Mouse (Mus musculus): ENCODE measurements at regions not wholly inside any gene's neighbourhood (a gene's known extent, or its start where the extent isn't known, plus 50 kb on each side); places are given as distances from the start of the nearest gene placed in this dataset.

GRCm38 (mm10) chr4:89380330-89380945 is 69.6 kb upstream of the Cdkn2b start:
- no peak for ATAC-seq
- WGBS, result 94% methylated on average over 8 of the region's 8 CpGs

GRCm38 (mm10) chr4:89379622-89380329 is 68.9 kb upstream of the Cdkn2b start:
- H3K9ac ChIP-seq (replicated peaks; ENCODE audit: low read depth), result no peak overlapping the region
- ATAC-seq (no peak), DNase-seq (ENCODE audit: low spot score) (no peak)
- TF ChIP-seq EP300 (IDR thresholded peaks at IDR 0.05), result no peak
- no peak for TF ChIP-seq CTCF (IDR thresholded peaks at IDR 0.05)
- no peaks in the 10 kb centered on the region for H3K9me3 ChIP-seq (ENCODE audit: low read length)
- no peak overlapping the region for H3K4me3 ChIP-seq (ENCODE audit: low read depth, low read length)
- WGBS, result 81% methylated on average over 6 of the region's 6 CpGs
- H3K4me1 ChIP-seq (ENCODE audit: insufficient read depth, low read depth, low read length), result no peaks in the 10 kb centered on the region
- H3K4me2 ChIP-seq (replicated peaks; ENCODE audit: low read depth, low read length), result no peak overlapping the region
- no peak overlapping the region for H3K27ac ChIP-seq (ENCODE audit: low read length)
- H3K36me3 ChIP-seq (ENCODE audit: insufficient read depth, low read length), result no peaks in the 10 kb centered on the region
- no peaks in the 10 kb centered on the region for H3K27me3 ChIP-seq (replicated peaks; ENCODE audit: insufficient read depth, low read length)

More at GRCm38 (mm10) chr4:89380330-89380945, 69.6 kb upstream of the Cdkn2b start:
- no peak overlapping the region for H3K27ac ChIP-seq (ENCODE audit: low read length)
- no peak overlapping the region for H3K9ac ChIP-seq (replicated peaks; ENCODE audit: low read depth)
- H3K9me3 ChIP-seq (ENCODE audit: low read length), result no peaks in the 10 kb centered on the region
- no peak overlapping the region for H3K4me2 ChIP-seq (replicated peaks; ENCODE audit: low read depth, low read length)
- TF ChIP-seq EP300 (IDR thresholded peaks at IDR 0.05), result no peak
- TF ChIP-seq CTCF (IDR thresholded peaks at IDR 0.05), result no peak
- H3K27me3 ChIP-seq (replicated peaks; ENCODE audit: insufficient read depth, low read length), result no peaks in the 10 kb centered on the region
- no peak overlapping the region for H3K4me3 ChIP-seq (ENCODE audit: low read depth, low read length)
- no peaks in the 10 kb centered on the region for H3K36me3 ChIP-seq (ENCODE audit: insufficient read depth, low read length)
- no peaks in the 10 kb centered on the region for H3K4me1 ChIP-seq (ENCODE audit: insufficient read depth, low read depth, low read length)
- DNase-seq (ENCODE audit: low spot score), result no peak

- H3K4me3 ChIP-seq (ENCODE audit: low read depth, low read length), result no peak overlapping the region
- no peaks in the 10 kb centered on the region for H3K27me3 ChIP-seq (replicated peaks; ENCODE audit: insufficient read depth, low read length)
- no peak overlapping the region for H3K9ac ChIP-seq (replicated peaks; ENCODE audit: low read depth)
- DNase-seq (ENCODE audit: low spot score) (no peak), ATAC-seq (no peak)
- no peak overlapping the region for H3K27ac ChIP-seq (ENCODE audit: low read length)
- no peaks in the 10 kb centered on the region for H3K4me1 ChIP-seq (ENCODE audit: insufficient read depth, low read depth, low read length)
- TF ChIP-seq EP300 (IDR thresholded peaks at IDR 0.05) (no peak), CTCF (IDR thresholded peaks at IDR 0.05) (no peak)
- H3K36me3 ChIP-seq (ENCODE audit: insufficient read depth, low read length), result no peaks in the 10 kb centered on the region
- no peak overlapping the region for H3K4me2 ChIP-seq (replicated peaks; ENCODE audit: low read depth, low read length)
- WGBS, result 68% methylated on average over 6 of the region's 6 CpGs
- no peaks in the 10 kb centered on the region for H3K9me3 ChIP-seq (ENCODE audit: low read length)
These were observed 61.8 kb upstream of the Cdkn2b start for GRCm38 (mm10) chr4:89372631-89373030.

- no peaks in the 10 kb centered on the region for H3K36me3 ChIP-seq (ENCODE audit: insufficient read depth, low read length)
- H3K4me3 ChIP-seq (ENCODE audit: low read depth, low read length), result no peak overlapping the region
- DNase-seq (ENCODE audit: low spot score) (no peak), ATAC-seq (no peak)
- H3K4me1 ChIP-seq (ENCODE audit: insufficient read depth, low read depth, low read length), result no peaks in the 10 kb centered on the region
- H3K9ac ChIP-seq (replicated peaks; ENCODE audit: low read depth), result no peak overlapping the region
- no peak for TF ChIP-seq EP300 (IDR thresholded peaks at IDR 0.05)
- no peak for TF ChIP-seq CTCF (IDR thresholded peaks at IDR 0.05)
- 63% methylated on average over 12 of the region's 12 CpGs for WGBS
- no peaks in the 10 kb centered on the region for H3K27me3 ChIP-seq (replicated peaks; ENCODE audit: insufficient read depth, low read length)
- H3K27ac ChIP-seq (ENCODE audit: low read length), result no peak overlapping the region
- H3K4me2 ChIP-seq (replicated peaks; ENCODE audit: low read depth, low read length), result no peak overlapping the region
- H3K9me3 ChIP-seq (ENCODE audit: low read length), result no peaks in the 10 kb centered on the region
These were observed 58.1 kb upstream of the Cdkn2b start for GRCm38 (mm10) chr4:89368850-89369524.

GRCm38 (mm10) chr4:89366581-89367141 is 55.8 kb upstream of the Cdkn2b start:
- no peaks in the 10 kb centered on the region for H3K36me3 ChIP-seq (ENCODE audit: insufficient read depth, low read length)
- H3K9me3 ChIP-seq (ENCODE audit: low read length), result no peaks in the 10 kb centered on the region
- TF ChIP-seq CTCF (IDR thresholded peaks at IDR 0.05) (no peak), EP300 (IDR thresholded peaks at IDR 0.05) (no peak)
- no peak overlapping the region for H3K4me2 ChIP-seq (replicated peaks; ENCODE audit: low read depth, low read length)
- 28% methylated on average over 10 of the region's 10 CpGs for WGBS
- H3K27me3 ChIP-seq (replicated peaks; ENCODE audit: insufficient read depth, low read length), result no peaks in the 10 kb centered on the region
- ATAC-seq (no peak), DNase-seq (ENCODE audit: low spot score) (peak; percentile 23)
- no peak overlapping the region for H3K4me3 ChIP-seq (ENCODE audit: low read depth, low read length)
- H3K9ac ChIP-seq (replicated peaks; ENCODE audit: low read depth), result no peak overlapping the region
- H3K27ac ChIP-seq (ENCODE audit: low read length), result no peak overlapping the region
- H3K4me1 ChIP-seq (ENCODE audit: insufficient read depth, low read depth, low read length), result no peaks in the 10 kb centered on the region

GRCm38 (mm10) chr4:89365875-89366274 is 55.0 kb upstream of the Cdkn2b start:
- Histone ChIP-seq H3K4me3 (ENCODE audit: low read depth, low read length) (no peak overlapping the region), H3K4me2 (replicated peaks; ENCODE audit: low read depth, low read length) (no peak overlapping the region), H3K9ac (replicated peaks; ENCODE audit: low read depth) (no peak overlapping the region), H3K4me1 (ENCODE audit: insufficient read depth, low read depth, low read length) (no peaks in the 10 kb centered on the region), H3K27ac (ENCODE audit: low read length) (no peak overlapping the region), H3K9me3 (ENCODE audit: low read length) (no peaks in the 10 kb centered on the region), H3K36me3 (ENCODE audit: insufficient read depth, low read length) (no peaks in the 10 kb centered on the region), H3K27me3 (replicated peaks; ENCODE audit: insufficient read depth, low read length) (no peaks in the 10 kb centered on the region)
- TF ChIP-seq EP300 (IDR thresholded peaks at IDR 0.05) (no peak), CTCF (IDR thresholded peaks at IDR 0.05) (no peak)
- 48% methylated on average over 5 of the region's 5 CpGs for WGBS
- ATAC-seq (no peak), DNase-seq (ENCODE audit: low spot score) (no peak)
